Mouse (Mus musculus) layer of hippocampus, postnatal 36 days (tissue): ENCODE data around the gene Gm44503. TPM values are rescaled to one million over a fixed set of nuclear protein-coding genes. Genes with fewer than 3 reads are reported as not detected.

Experiments used
- DNase-seq, 2 experiments: peaks; one replicate each; pipeline ENCODE4 v3.0.0; 2022
- microRNA-seq, 2 experiments: library from miRNA; unstranded; fragments of <30 nt; microRNA quantifications; one replicate each; pipeline ENCODE4 v1.2.0; 2021
- total RNA-seq, 2 experiments: library from RNA; stranded (reverse); gene quantifications; 2 replicates each; pipeline ENCODE4 v1.2.3; 2021

Gene Gm44503
- total RNA-seq, 2 experiments from 2014 or later = 0.27 to 0.33 TPM

GRCm38 (mm10) chr9:73030443-73030842 lies 71.8 kb downstream of the Gm44503 start:
- DNase-seq = no peak

- DNase-seq = no peak
These were observed 72.8 kb downstream of the Gm44503 start for GRCm38 (mm10) chr9:73031421-73031820.

- DNase-seq = no peak
These were observed 74.8 kb downstream of the Gm44503 start for GRCm38 (mm10) chr9:73033406-73033805.

GRCm38 (mm10) chr9:73039222-73039945 lies 80.7 kb downstream of the Gm44503 start:
- peak; percentile 90 to 93 for DNase-seq

- no peak for DNase-seq
These were observed 81.4 kb downstream of the Gm44503 start, which contains the start of gene Pigb for GRCm38 (mm10) chr9:73040080-73040479. Gene Pigb (minus strand): TSS chr9:73040378.

GRCm38 (mm10) chr9:73044146-73045079 lies 85.8 kb downstream of the Gm44503 start, which contains the start of gene Rab27a:
Gene Rab27a (plus strand): TSS chr9:73044854.
- DNase-seq = peak; percentile 72 to 75

GRCm38 (mm10) chr9:73045204-73045603 lies 86.6 kb downstream of the Gm44503 start:
- DNase-seq = no peak

GRCm38 (mm10) chr9:73045711-73046110 lies 87.1 kb downstream of the Gm44503 start:
- DNase-seq = no peak

- no peak for DNase-seq
These were observed 89.3 kb downstream of the Gm44503 start for GRCm38 (mm10) chr9:73047906-73048305.

- no peak for DNase-seq
These were observed 90.3 kb downstream of the Gm44503 start for GRCm38 (mm10) chr9:73048927-73049326.

- no peak for DNase-seq
These were observed 91.2 kb downstream of the Gm44503 start for GRCm38 (mm10) chr9:73049833-73050232.

GRCm38 (mm10) chr9:73050606-73051005 lies 92.0 kb downstream of the Gm44503 start:
- DNase-seq = no peak

GRCm38 (mm10) chr9:73055441-73055911 lies 96.8 kb downstream of the Gm44503 start:
- no peak for DNase-seq

GRCm38 (mm10) chr9:73059224-73059623 lies 100.6 kb downstream of the Gm44503 start:
- DNase-seq = no peak

GRCm38 (mm10) chr9:73063621-73064290 lies 105.1 kb downstream of the Gm44503 start:
- no peak for DNase-seq

Small RNA genes within 50 kb of the gene (microRNA-seq; reads per million reads assigned to microRNA genes)
- gene Gm27353 = 0 reads per million in 2 experiments

Other genes starting within 250 kb of the Gm44503 start
- 1 to 10 TPM; 2.3 to 3.0 TPM for gene Prtg, start 152.0 kb upstream of the Gm44503 start, total RNA-seq
- gene Pygo1, start 33.2 kb upstream of the Gm44503 start, total RNA-seq = 10 to 100 TPM; 29.5 to 30.8 TPM
- gene Dyx1c1, start 67 bp upstream of the Gm44503 start, total RNA-seq = 1 to 10 TPM; 2.2 to 2.6 TPM
- gene Ccpg1os, start 26.5 kb downstream of the Gm44503 start, total RNA-seq = 10 to 100 TPM; 11.0 to 11.7 TPM
- 100 to 1,000 TPM; 160 to 172 TPM for gene Ccpg1, start 26.6 kb downstream of the Gm44503 start, total RNA-seq
- 10 to 100 TPM; 12.5 to 15.1 TPM for gene Pigb, start 81.5 kb downstream of the Gm44503 start, total RNA-seq
- 10 to 100 TPM; 12.7 to 17.2 TPM for gene Rab27a, start 86.0 kb downstream of the Gm44503 start, total RNA-seq
- 1 to 10 TPM; 6.4 to 8.1 TPM for gene Khdc3, start 143.0 kb downstream of the Gm44503 start, total RNA-seq
- gene Gm20509, start 143.6 kb downstream of the Gm44503 start, total RNA-seq = not detected
- gene Rsl24d1, start 154.6 kb downstream of the Gm44503 start, total RNA-seq = 10 to 100 TPM; 64.7 to 66.0 TPM